Mouse (Mus musculus) heart, embryonic 11.5 days (tissue): ENCODE measurements at regions not wholly inside any gene's neighbourhood (a gene's known extent, or its start where the extent isn't known, plus 50 kb on each side); places are given as distances from the start of the nearest gene placed in this dataset.

Experiments
- ATAC-seq: fragments of 200-750 bp; cut with Nextera tagmentation; replicated peaks from 2 replicates; pipeline ENCODE4 v1.8.0; 2017; ENCODE audit warnings: moderate library complexity; ENCODE audit not compliant: insufficient number of reproducible peaks, low FRiP score, low TSS enrichment
- H3K27ac ChIP-seq: fragments of 300-500 bp; sonication (generic); 2 replicates; pipeline ENCODE4 v1.5.1; 2014; ENCODE audit warnings: mild to moderate bottlenecking, low read depth, low read length
- H3K27me3 ChIP-seq: fragments of 300-500 bp; sonication (generic); 2 replicates; pipeline ENCODE4 v1.6.1; 2014; ENCODE audit warnings: mild to moderate bottlenecking, low read length, mixed read lengths; ENCODE audit not compliant: control insufficient read depth, insufficient read depth
- H3K36me3 ChIP-seq: fragments of 300-500 bp; sonication (generic); 2 replicates; pipeline ENCODE4 v1.6.1; 2014; ENCODE audit warnings: mild to moderate bottlenecking, low read length, moderate library complexity, mixed read lengths; ENCODE audit not compliant: control insufficient read depth, insufficient read depth
- H3K4me1 ChIP-seq: fragments of 300-500 bp; sonication (generic); 2 replicates; pipeline ENCODE4 v1.6.1; 2014; ENCODE audit warnings: low read length; ENCODE audit not compliant: control insufficient read depth, insufficient read depth
- H3K4me2 ChIP-seq: fragments of 300-500 bp; sonication (generic); 2 replicates; pipeline ENCODE4 v1.6.1; 2014; ENCODE audit warnings: mild to moderate bottlenecking, moderate library complexity
- H3K4me3 ChIP-seq: fragments of 300-500 bp; sonication (generic); 2 replicates; pipeline ENCODE4 v1.5.1; 2014; ENCODE audit warnings: low read depth, low read length
- H3K9ac ChIP-seq: fragments of 300-500 bp; sonication (generic); 2 replicates; pipeline ENCODE4 v1.6.1; 2014; ENCODE audit warnings: mild to moderate bottlenecking, low read depth, low read length, moderate library complexity
- H3K9me3 ChIP-seq: fragments of 300-500 bp; sonication (generic); replicated peaks from 2 replicates; pipeline ENCODE4 v1.6.1; 2016; ENCODE audit warnings: low read length; ENCODE audit not compliant: control insufficient read depth
- WGBS: fragments of 180-500 bp; shearing (Covaris S2); extraction: QIAGEN DNeasy Blood & Tissue Kit; methylation state at CpG from one replicate; pipeline ENCODE4 v1.1.7; 2014; ENCODE audit not compliant: insufficient replicate concordance; 5-methylcytosine and 5-hydroxymethylcytosine counted together

DNA sequence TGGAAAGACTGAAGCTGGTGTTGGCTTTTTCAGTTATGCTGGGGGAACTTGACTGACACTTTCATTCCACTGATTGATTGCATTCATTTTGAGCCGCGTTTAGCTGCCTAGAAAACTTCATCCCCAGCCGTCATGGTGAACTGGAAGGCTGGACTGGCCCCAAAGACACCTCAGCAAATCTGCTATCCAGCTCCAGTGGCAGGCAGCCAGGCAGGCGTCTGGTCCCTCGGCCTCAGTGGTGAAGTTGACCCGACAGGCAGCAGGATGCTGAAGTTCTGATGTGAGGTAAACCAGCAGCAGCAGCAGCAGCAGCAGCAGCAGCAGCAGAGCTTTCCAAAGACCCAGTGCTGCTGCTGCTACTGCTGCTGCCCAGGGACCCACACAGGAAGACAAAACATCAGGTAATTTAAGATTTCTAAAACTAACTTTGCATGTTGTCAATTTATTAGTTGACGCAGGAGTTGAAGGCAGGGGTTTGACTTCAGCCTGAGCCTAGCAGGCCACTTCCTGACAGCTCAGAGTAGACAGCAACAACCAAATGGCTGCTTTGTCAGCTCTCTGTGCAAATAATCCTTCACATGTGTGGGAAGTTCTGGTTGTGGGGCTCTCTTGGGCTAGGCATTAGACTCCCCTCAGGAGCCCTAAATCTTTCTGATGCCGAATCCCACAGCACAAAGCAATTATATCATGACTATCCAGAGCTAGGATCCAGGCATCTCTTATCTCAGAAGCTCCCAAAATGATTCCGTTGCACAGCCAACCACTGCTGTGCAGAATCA is 200.4 kb upstream of the Nhs start:
- no peaks in the 10 kb centered on the region; the same call in none of the 2 replicates for H3K27me3 ChIP-seq
- H3K4me1 ChIP-seq, result no peaks in the 10 kb centered on the region
- no peak overlapping the region for H3K4me3 ChIP-seq
- H3K9ac ChIP-seq, result no peak overlapping the region
- no peak overlapping the region for H3K4me2 ChIP-seq
- ATAC-seq, result no peak
- 43% methylated on average over 9 of the region's 9 CpGs for WGBS
- no peaks in the 10 kb centered on the region for H3K9me3 ChIP-seq
- H3K27ac ChIP-seq, result no peak overlapping the region
- H3K36me3 ChIP-seq, result no peaks in the 10 kb centered on the region

DNA sequence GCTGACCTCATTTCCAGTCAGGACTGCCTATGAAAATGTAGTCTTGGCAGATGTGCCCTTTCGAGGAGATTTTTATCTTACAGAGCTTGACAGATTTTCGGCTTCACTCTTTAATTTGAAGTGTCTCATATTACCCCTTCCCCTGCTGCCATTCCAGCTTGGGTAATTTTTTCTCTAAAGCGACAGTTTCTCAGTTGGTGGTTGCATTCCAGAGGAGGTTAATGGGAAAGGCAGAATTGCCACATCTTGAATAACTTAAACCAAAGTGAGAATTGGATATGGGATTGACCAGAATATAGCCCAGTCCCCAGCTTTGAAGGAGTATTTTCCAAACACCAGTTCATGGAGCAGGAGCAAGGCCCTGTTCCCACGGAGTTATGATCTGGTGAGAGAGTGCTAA is 188.8 kb upstream of the Nhs start:
- no peak for ATAC-seq
- no peaks in the 10 kb centered on the region; the same call in 1 of the 2 replicates for H3K4me1 ChIP-seq
- no peak overlapping the region for H3K4me2 ChIP-seq
- H3K9me3 ChIP-seq, result no peaks in the 10 kb centered on the region
- H3K36me3 ChIP-seq, result no peaks in the 10 kb centered on the region
- no peak overlapping the region for H3K27ac ChIP-seq
- WGBS, result 38% methylated on average over 4 of the region's 4 CpGs
- no peak overlapping the region for H3K4me3 ChIP-seq
- peaks cover 4% of the 10 kb centered on the region for H3K27me3 ChIP-seq
- H3K9ac ChIP-seq, result no peak overlapping the region

- WGBS, result 13% methylated on average over 2 of the region's 2 CpGs
- no peaks in the 10 kb centered on the region; the same call in 1 of the 2 replicates for H3K4me1 ChIP-seq
- H3K9me3 ChIP-seq, result no peaks in the 10 kb centered on the region
- no peak overlapping the region for H3K4me2 ChIP-seq
- H3K27me3 ChIP-seq, result peaks cover 4% of the 10 kb centered on the region
- ATAC-seq, result no peak
- H3K36me3 ChIP-seq, result no peaks in the 10 kb centered on the region
- H3K4me3 ChIP-seq, result no peak overlapping the region
- H3K9ac ChIP-seq, result no peak overlapping the region
- no peak overlapping the region for H3K27ac ChIP-seq
These were observed 188.4 kb upstream of the Nhs start for GRCm38 (mm10) chrX:162347886-162348285.

DNA sequence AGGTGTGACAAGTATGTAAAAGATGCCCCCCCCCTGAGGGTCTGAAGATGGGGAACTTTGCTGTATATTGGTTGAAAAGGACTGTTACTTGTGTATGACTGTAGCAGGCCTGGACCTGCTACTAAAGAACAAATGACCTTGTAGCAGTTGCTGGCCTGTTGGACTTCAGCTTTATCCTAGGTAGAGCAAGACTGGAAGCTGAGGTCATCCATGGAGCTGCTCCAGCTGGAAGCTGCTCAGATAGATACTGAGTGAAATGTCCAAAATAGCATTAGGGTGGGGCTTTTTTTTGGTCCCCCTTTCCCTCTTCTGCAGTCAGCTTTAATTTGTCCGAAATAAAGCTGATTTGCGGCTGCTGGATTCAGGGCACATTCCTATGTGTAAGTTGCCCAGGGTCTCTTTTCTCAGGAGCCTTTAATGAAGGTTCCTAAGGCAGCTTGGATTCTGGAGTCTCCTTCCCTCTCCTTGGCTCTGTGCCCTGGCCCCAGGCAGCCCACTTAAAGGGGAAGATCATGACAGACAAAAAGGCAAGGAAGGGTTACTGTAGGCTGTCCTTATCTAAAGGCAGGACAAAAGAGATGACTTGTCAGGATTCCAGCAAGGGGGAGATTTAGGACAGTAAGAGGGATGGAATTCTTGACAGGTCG is 186.1 kb upstream of the Nhs start:
- no peaks in the 10 kb centered on the region; the same call in 1 of the 2 replicates for H3K4me1 ChIP-seq
- no peak overlapping the region for H3K9ac ChIP-seq
- ATAC-seq, result no peak
- H3K27ac ChIP-seq, result no peak overlapping the region
- 60% methylated on average over 3 of the region's 3 CpGs for WGBS
- no peaks in the 10 kb centered on the region for H3K36me3 ChIP-seq
- H3K9me3 ChIP-seq, result no peaks in the 10 kb centered on the region
- no peak overlapping the region for H3K4me3 ChIP-seq
- H3K27me3 ChIP-seq, result peaks cover 4% of the 10 kb centered on the region; the same call in 1 of the 2 replicates
- H3K4me2 ChIP-seq, result no peak overlapping the region

DNA sequence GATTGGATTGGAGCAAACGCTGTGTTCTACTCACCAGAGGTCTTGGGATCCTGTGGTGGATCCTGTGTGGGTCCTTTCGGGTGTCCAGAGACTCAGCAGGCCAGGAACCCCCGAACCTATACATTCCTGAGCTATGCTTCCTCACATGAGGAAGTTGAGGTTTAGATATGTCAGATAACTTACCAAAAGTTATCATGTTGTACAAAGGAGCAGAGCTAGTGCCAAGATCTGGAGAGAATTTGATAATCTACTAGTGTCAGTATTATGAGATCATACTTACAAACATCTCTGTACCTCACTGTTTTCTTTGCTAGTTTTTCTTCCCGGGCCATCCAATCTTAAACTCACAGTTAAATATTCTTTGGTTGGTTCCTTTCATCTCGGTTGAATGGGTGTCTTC is 172.6 kb upstream of the Nhs start:
- H3K36me3 ChIP-seq, result no peaks in the 10 kb centered on the region
- H3K27me3 ChIP-seq, result no peaks in the 10 kb centered on the region
- 82% methylated on average over 5 of the region's 5 CpGs for WGBS
- H3K4me3 ChIP-seq, result no peak overlapping the region
- ATAC-seq, result no peak
- no peak overlapping the region for H3K27ac ChIP-seq
- H3K4me2 ChIP-seq, result no peak overlapping the region
- no peaks in the 10 kb centered on the region for H3K9me3 ChIP-seq
- no peaks in the 10 kb centered on the region for H3K4me1 ChIP-seq
- H3K9ac ChIP-seq, result no peak overlapping the region

DNA sequence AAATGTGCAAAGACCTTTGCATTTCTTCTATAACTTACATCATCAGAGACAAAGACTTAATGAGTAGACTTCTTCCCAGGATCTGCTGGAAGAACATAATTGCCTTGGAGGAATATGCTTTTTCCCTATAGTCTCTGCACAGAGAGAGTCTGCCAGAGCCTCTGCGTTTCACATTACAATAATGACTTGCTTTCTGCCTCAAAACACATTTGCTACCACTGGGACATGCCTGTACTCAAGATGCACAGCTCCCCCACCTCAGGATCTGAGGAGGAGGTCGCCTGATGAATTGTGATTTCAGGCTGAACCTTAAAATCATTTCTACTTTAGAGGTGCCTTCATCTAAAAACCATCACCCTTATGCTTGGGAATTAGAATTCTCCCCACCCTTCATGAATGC is 148.1 kb upstream of the Nhs start:
- Histone ChIP-seq H3K27me3 (no peaks in the 10 kb centered on the region), H3K4me2 (no peak overlapping the region), H3K36me3 (no peaks in the 10 kb centered on the region), H3K4me1 (no peaks in the 10 kb centered on the region), H3K4me3 (no peak overlapping the region), H3K9ac (no peak overlapping the region), H3K27ac (no peak overlapping the region), H3K9me3 (no peaks in the 10 kb centered on the region)
- WGBS, result 64% methylated on average over 2 of the region's 2 CpGs
- ATAC-seq, result no peak

- no peak for ATAC-seq
- no peak overlapping the region for H3K9ac ChIP-seq
- H3K4me2 ChIP-seq, result no peak overlapping the region
- no peak overlapping the region for H3K27ac ChIP-seq
- H3K4me3 ChIP-seq, result no peak overlapping the region
- no peaks in the 10 kb centered on the region for H3K9me3 ChIP-seq
- H3K27me3 ChIP-seq, result no peaks in the 10 kb centered on the region
- H3K4me1 ChIP-seq, result no peaks in the 10 kb centered on the region
- no peaks in the 10 kb centered on the region for H3K36me3 ChIP-seq
These were observed 144.6 kb upstream of the Nhs start for GRCm38 (mm10) chrX:162304145-162304544.

- no peak overlapping the region for H3K27ac ChIP-seq
- H3K4me3 ChIP-seq, result no peak overlapping the region
- H3K36me3 ChIP-seq, result no peaks in the 10 kb centered on the region
- no peaks in the 10 kb centered on the region for H3K9me3 ChIP-seq
- H3K9ac ChIP-seq, result no peak overlapping the region
- H3K4me2 ChIP-seq, result no peak overlapping the region
- no peaks in the 10 kb centered on the region for H3K4me1 ChIP-seq
- no peak for ATAC-seq
- no peaks in the 10 kb centered on the region for H3K27me3 ChIP-seq
These were observed 143.3 kb upstream of the Nhs start for GRCm38 (mm10) chrX:162302788-162303187.

DNA sequence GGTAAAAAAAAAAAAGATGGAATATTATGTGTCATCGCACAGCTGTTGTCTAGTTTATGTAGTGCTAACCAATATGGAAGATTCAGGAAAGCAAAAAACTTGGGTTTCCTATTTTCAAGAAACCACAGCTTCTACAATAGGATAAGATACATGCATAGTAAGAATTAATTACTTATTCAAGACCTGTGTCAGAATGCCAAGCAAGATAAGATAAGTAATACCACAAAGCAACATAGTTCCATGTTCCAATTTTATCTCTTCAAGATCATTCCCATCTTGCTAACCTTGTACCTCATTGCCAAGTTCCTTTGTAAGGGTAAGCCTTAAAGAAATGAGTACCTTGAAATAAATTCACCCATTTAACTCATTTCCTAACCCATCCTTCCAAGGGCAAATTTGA is 131.7 kb upstream of the Nhs start:
- Histone ChIP-seq H3K9ac (no peak overlapping the region), H3K36me3 (no peaks in the 10 kb centered on the region), H3K27ac (no peak overlapping the region), H3K27me3 (no peaks in the 10 kb centered on the region), H3K4me2 (no peak overlapping the region), H3K9me3 (no peaks in the 10 kb centered on the region), H3K4me3 (no peak overlapping the region), H3K4me1 (no peaks in the 10 kb centered on the region)
- WGBS, result 96% methylated on average over 1 of the region's 1 CpGs
- ATAC-seq, result no peak
